Mouse (Mus musculus) bone marrow, adult 2 months (tissue): Measurements from ENCODE around the gene Mtor. TPM values are rescaled to one million over a fixed set of nuclear protein-coding genes. Genes with fewer than 3 reads are reported as not detected.

Source experiments
- H3K27ac ChIP-seq: fragments of 200-500 bp; 2 replicates; pipeline ENCODE4 v1.5.1; 2012; ENCODE audit warnings: low read depth, mild to moderate bottlenecking, control low read depth, inconsistent platforms, low read length; ENCODE audit not compliant: control insufficient read depth, poor library complexity, insufficient read depth
- H3K4me1 ChIP-seq: fragments of 200-500 bp; 2 replicates; pipeline ENCODE4 v1.6.1; 2011; ENCODE audit warnings: low read length; ENCODE audit not compliant: control insufficient read depth, insufficient read depth
- H3K4me3 ChIP-seq: fragments of 200-500 bp; replicated peaks from 2 replicates; pipeline ENCODE3; 2011; ENCODE audit warnings: mild to moderate bottlenecking, low read depth, low read length, control low read depth; ENCODE audit not compliant: control insufficient read depth
- CTCF ChIP-seq: fragments of 200-500 bp; IDR thresholded peaks from 2 replicates; pipeline ENCODE4 v1.5.1; 2011; ENCODE audit warnings: low read length, control low read depth; ENCODE audit not compliant: control insufficient read depth, insufficient read depth
- POLR2A ChIP-seq: fragments of 200-500 bp; IDR thresholded peaks from 2 replicates; pipeline ENCODE4 v1.6.1; 2011; ENCODE audit warnings: low read depth, mild to moderate bottlenecking, control low read depth, low read length, borderline replicate concordance; ENCODE audit not compliant: control insufficient read depth
- WGBS: fragments of 180-500 bp; shearing (Covaris S2); methylation state at CpG from one replicate; pipeline ENCODE4 v1.1.7; 2018; 5-methylcytosine and 5-hydroxymethylcytosine counted together
- polyA plus RNA-seq: library from polyadenylated mRNA; stranded (reverse); fragments of >200 nt; gene quantifications from 2 replicates; pipeline ENCODE4 v1.2.4, GENCODE M21; 2011; ENCODE audit warnings: low replicate concordance; ENCODE audit not compliant: missing spikeins, insufficient read depth, insufficient read length

The Mtor gene
- polyA plus RNA-seq: 4.7 and 11.5 TPM in 2 replicates

GRCm38 (mm10) chr4:148448179-148448852 is at the start of gene Mtor:
Mtor (plus strand) TSS chr4:148448611.
- Histone ChIP-seq H3K27ac (peak within 1 kb of the TSS; percentile 28), H3K4me1 (no peaks in the 10 kb centered on the region; the same call in 1 of the 2 replicates)
- under 1% methylated on average over 56 of the region's 56 CpGs for WGBS

GRCm38 (mm10) chr4:148399437-148400094 is 48.8 kb upstream of the Mtor start:
- TF ChIP-seq CTCF: no peak
- no peak for TF ChIP-seq POLR2A
- Histone ChIP-seq H3K27ac (no peak overlapping the region), H3K4me1 (no peaks in the 10 kb centered on the region), H3K4me3 (no peak overlapping the region)
- WGBS: 58% methylated on average over 9 of the region's 9 CpGs

More at GRCm38 (mm10) chr4:148448179-148448852, at the start of gene Mtor:
- peak; percentile 54; the same call in 1 of the 2 replicates for TF ChIP-seq POLR2A
- no peak for TF ChIP-seq CTCF
- peak within 1 kb of the TSS; percentile 87 for H3K4me3 ChIP-seq

DNA sequence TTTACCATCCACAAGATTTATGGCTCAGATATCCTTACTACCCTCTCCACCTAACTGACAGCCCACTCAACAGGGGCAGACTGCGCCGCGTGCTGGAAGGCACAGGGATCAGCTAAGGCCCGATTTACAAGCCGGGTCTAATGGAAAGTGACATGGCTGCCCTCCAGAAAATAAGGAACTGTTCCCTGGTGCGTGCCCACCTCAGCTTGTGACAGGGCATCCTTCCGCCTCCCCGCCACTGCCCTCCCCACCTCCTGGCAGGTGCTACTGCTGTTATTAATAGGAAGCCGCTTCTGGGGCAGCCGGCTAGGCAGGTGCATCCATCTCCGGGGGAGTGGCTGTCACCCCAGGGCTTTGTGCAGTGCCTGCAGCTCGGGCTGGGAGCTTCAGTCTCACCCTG is 45.0 kb upstream of the Mtor start:
- Histone ChIP-seq H3K4me1 (no peaks in the 10 kb centered on the region), H3K4me3 (no peak overlapping the region), H3K27ac (no peak overlapping the region)
- 16% methylated on average over 12 of the region's 12 CpGs for WGBS
- TF ChIP-seq POLR2A: no peak
- no peak for TF ChIP-seq CTCF

DNA sequence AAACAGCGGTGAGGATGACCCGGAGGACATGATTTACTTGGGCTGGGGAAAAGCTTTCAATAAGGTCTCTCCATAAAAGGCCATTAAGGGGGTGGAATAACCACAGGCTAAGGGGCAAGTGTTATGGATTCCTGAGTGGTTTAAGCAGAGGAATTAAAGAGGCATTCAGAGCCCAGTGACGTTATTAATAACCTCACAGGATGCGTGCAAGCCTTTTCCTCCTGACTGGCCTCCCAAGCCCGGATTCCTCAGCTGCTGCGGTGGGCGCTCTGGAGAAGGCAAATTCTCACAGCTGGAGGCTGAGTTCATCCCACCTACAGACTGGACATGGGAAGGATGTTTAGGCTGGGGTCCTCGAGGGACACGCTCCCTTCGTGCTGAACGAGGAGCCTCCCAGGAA is 43.7 kb upstream of the Mtor start:
- WGBS: 5% methylated on average over 11 of the region's 11 CpGs
- Histone ChIP-seq H3K4me1 (no peaks in the 10 kb centered on the region), H3K27ac (no peak overlapping the region), H3K4me3 (no peak overlapping the region)
- no peak for TF ChIP-seq CTCF
- no peak for TF ChIP-seq POLR2A

- WGBS: 21% methylated on average over 13 of the region's 13 CpGs
- TF ChIP-seq POLR2A (no peak), CTCF (no peak)
Observed at GRCm38 (mm10) chr4:148405255-148405788, 43.1 kb upstream of the Mtor start.

GRCm38 (mm10) chr4:148408256-148408975 is 40.0 kb upstream of the Mtor start:
- H3K4me1 ChIP-seq: no peaks in the 10 kb centered on the region
- H3K27ac ChIP-seq: no peak overlapping the region
- WGBS: 73% methylated on average over 10 of the region's 10 CpGs
- H3K4me3 ChIP-seq: no peak overlapping the region
- no peak for TF ChIP-seq CTCF
- no peak for TF ChIP-seq POLR2A

More at GRCm38 (mm10) chr4:148405255-148405788, 43.1 kb upstream of the Mtor start:
- Histone ChIP-seq H3K27ac (no peak overlapping the region), H3K4me1 (no peaks in the 10 kb centered on the region), H3K4me3 (no peak overlapping the region)

GRCm38 (mm10) chr4:148415575-148415974 is 32.8 kb upstream of the Mtor start:
- TF ChIP-seq CTCF (no peak), POLR2A (no peak)
- 11% methylated on average over 16 of the region's 16 CpGs for WGBS

More at GRCm38 (mm10) chr4:148415575-148415974, 32.8 kb upstream of the Mtor start:
- Histone ChIP-seq H3K4me1 (no peaks in the 10 kb centered on the region), H3K4me3 (no peak overlapping the region), H3K27ac (no peak overlapping the region)
